Mouse (Mus musculus): ENCODE results near the gene Zbtb7b.

Zbtb7b gene

DNA sequence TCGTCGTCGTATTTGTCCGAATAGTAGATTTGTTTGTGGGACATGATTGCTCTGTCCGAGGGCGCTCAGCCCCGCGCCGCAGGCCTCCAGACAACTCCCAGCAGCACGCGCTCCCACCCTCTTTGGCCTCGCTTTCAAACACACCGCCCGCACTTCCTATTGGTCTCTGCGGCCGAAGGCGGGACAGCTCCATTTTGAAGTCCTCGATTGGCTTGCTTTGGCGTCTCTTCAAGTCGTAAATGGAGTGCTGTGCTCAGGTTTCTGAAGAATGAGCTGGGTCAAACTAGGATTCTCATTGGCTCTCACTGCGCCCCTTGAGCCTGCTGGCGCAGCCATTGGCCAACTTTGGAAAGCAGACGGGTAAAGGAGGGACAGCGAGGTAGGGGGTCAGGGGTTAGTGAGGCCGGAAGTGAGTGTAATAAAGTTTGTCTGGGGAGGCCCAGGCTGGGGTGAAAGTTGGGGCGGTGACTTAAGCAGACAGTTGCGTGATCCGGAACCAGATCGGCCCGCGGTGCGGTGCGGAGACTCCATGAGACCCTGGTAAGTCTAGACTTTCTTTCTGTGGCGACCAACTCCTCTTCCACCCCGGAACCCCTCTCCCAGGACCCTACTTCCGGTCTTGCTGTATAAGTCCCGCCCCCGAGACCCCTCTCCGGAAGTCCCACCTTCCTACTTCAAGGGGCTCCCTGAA lies 23.7 kb upstream of the Zbtb7b start, which contains the start of the genes Cks1b and Shc1:
Gene Cks1b (minus strand): TSS at position 214 of the 691 bp plus-strand sequence.
Gene Shc1 (plus strand): TSS at position 274 of the 691 bp plus-strand sequence.
- peak; percentile 99 for DNase-seq

- DNase-seq: no peak
Measured at GRCm38 (mm10) chr3:89417840-89418169, 23.2 kb upstream of the Zbtb7b start.

GRCm38 (mm10) chr3:89417131-89417530 lies 22.6 kb upstream of the Zbtb7b start:
- no peak for DNase-seq

DNA sequence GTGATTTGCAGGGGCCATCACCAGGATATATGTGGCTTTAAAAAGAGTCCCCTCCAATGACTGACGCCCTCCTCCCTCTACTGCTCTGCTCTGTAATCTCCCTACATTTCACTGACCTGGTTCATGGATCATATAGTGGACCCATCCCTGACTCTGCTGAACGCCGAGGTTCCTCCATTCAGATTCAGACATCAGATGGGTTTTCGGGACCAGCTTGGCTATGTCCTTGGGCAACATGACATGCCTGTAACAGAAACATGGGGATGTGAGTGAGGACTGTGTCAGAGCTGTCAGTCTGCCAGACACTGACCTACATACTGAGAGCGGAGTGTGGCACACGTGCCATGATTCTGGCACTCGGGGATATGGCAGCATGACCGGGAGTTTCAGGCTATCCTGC lies 21.6 kb upstream of the Zbtb7b start:
- no peak for DNase-seq

- DNase-seq: peak; percentile 100
Measured at GRCm38 (mm10) chr3:89411490-89412393, 17.2 kb upstream of the Zbtb7b start, which contains the start of gene Flad1. Gene Flad1, minus strand, starts transcription at chr3:89411870.

DNA sequence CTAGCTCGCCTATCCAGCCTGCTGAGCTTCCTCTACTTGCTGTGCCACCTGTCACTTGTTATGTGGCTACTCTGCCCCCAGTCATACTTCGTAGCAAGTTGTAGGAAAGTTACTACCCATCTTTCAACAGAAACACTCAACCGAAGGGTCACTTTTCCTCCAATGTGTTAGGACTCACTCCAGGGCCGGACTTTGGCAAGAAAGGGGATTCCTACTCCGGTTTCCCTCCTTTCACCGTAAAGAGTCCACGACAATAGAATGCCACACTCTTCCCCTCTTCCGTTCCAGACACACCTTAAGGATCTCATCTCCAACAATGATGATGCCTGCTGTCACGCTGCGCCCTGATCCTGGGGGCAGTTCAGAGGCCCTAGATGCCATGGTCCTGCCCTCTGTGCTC lies 16.3 kb upstream of the Zbtb7b start:
- DNase-seq: no peak

DNA sequence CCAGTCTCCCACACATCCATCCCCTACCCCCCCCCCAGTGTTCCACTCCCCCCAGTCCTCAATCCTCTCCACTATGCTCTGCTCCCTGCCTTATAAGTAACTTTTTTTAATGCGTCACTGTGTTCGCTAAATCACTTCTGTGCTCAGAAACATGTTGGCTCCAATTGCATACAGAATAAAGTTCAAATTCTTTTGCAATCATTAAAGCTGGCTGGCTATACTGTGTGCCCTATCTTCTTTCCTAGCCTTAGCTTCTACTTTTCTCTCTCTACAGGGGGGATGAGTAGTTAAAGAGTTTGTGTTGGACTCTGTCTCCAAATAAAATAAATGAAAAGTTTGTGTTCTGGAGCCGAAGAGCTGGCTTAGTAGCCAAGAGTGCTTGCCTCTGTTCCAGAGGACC lies 15.1 kb upstream of the Zbtb7b start:
- no peak for DNase-seq

- no peak for DNase-seq
Measured at GRCm38 (mm10) chr3:89408448-89408847, 13.9 kb upstream of the Zbtb7b start.

GRCm38 (mm10) chr3:89406887-89407286 lies 12.3 kb upstream of the Zbtb7b start:
- DNase-seq: no peak

DNA sequence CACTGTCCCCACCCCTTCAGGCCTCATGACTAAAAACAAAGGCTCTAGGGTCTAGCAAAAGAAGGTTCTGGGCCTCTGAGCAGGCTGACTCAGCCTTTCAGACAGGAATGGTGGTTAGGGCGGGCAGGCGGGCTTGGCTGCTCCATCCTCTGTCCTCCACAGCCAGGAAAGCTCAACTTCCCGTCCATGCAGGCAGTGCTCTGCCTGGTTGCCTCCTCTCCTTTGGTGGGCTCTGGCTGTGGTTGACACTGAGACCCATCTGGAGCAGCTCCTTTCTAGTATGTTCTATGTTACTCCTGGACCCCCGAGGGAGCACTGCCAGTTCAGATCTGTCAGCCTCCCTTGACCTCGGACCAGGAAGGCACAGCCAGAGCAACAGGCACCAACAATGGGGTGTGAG lies 8.1 kb upstream of the Zbtb7b start, which contains the start of gene Lenep:
Gene Lenep (minus strand): TSS at position 101 of the 400 bp plus-strand sequence.
- DNase-seq: no peak

DNA sequence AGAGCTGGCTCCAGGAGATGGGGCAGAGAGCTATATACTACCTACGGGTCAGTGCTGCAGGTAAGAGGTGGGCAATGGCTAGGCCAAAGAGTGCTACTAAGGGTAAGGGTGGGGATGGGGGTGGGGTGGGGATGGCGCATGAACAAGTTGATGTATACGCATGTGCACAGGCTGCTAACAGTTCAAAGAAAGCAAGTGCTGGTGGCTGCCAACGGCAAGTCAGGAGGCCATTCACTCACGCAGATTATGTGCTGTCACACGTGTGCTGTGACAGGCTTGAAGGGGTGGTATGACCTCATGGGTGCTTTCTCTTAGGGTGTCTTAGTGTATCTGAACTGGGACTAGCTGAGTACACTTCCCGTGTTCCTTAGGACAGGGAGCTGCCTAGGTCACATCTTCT lies 6.8 kb upstream of the Zbtb7b start:
- DNase-seq: no peak

GRCm38 (mm10) chr3:89396654-89397005 lies 2.1 kb upstream of the Zbtb7b start:
- DNase-seq: no peak

DNA sequence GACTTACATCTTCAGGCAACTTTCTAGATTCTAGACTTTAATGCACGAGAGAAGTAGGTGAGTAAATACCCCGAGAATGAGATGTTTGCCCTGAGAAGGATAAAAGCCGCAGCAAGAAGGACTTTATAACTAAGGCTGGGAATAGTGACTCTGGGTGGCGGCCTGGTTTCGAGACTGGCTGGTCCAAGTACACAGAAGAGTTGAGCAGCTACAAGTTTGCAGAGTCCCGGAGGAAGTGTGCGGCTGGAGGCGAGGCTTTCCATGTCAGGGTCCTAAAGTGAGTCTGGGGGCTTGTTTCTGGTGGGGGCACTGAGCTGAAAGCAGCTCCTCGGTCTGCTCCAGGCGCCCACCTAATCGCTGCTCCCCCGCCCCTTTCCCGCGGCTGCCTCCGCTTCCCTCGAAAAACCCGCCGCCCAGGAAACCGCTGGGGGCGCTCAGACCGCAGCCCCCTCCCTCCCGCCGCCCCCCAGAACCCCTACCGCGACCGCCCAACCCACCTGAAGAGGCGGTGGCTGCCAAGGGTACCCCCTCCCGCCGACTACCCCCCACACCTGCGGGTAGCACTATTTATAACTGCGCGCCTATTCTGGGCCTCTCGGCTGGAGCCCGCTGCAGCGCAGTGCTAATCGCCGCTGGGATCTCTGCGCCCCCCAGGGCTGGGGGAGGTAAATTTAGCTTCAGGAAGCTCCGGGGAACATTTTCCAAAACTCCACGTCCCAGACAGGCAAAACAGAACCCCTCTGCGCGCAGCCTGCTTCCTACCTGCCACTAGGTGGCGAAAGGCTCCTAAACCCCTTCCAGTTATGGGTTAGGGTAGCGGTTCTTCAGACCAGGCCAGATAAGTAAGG lies 1.5 kb upstream of the Zbtb7b start:
- peak; percentile 86 for DNase-seq

DNA sequence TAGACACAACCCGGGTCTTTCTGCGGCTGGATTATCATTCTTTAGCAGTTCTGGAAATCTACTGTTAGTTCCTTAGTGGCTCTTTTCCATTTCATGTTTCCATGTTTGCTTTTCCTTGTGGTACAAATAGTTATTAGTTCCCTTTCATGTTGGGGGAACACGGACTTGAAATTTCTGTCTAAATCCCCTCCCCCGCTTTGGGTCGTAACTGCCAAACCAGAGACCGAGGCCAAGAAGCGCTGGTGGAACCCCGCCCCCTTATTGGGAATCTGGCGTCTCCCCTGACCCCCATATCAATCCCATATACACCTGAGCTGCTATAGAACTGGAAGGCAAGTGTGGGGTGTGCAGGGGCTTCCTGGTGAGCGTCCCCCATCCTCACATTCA lies 836 bp upstream of the Zbtb7b start:
- peak; percentile 47 for DNase-seq

DNA sequence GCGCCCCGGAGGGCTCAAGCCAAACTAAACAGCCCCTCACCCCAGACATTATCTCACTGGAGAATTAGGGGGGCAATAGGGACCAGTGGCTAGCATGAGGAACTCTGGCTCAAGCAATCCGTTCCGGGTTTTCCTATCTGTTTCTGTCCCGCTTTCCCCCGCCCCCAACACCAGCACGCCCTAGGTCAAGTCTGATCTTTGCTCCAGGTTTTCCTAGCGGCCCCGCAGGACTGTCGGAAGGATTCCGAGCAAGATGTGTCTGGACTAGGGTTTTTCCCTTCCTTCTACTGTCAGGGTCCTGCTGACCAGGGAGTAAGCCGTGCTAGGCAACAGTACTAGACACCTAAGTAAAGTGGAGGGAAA lies 299 bp upstream of the Zbtb7b start:
- peak; percentile 94 for DNase-seq

GRCm38 (mm10) chr3:89393605-89394004 lies 971 bp downstream of the Zbtb7b start:
- DNase-seq: peak; percentile 99

DNA sequence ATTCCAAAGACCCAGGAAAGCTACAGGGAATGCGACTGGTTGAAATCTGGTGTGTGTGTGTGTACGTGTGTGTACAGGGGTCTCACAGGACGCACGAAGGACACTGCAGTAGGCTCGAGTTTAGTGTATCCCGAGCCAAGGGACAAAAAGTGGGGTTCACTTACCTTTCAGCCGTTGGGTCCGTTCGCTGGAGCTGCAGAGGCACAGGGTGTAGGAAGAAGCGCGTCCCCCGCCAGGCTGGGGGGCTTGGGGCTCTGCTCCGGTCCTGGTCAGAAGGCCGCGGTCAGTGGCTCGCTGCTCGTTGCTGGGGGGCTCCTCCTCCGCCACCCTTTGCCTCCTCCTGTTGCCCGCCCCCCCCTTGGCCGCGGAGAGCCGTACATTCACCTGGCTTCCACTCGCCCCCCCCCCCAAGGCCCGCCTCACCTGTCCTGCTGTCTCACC lies 1.7 kb downstream of the Zbtb7b start:
- DNase-seq: peak; percentile 60

GRCm38 (mm10) chr3:89391663-89392511 lies 2.7 kb downstream of the Zbtb7b start:
- peak; percentile 80 for DNase-seq

DNA sequence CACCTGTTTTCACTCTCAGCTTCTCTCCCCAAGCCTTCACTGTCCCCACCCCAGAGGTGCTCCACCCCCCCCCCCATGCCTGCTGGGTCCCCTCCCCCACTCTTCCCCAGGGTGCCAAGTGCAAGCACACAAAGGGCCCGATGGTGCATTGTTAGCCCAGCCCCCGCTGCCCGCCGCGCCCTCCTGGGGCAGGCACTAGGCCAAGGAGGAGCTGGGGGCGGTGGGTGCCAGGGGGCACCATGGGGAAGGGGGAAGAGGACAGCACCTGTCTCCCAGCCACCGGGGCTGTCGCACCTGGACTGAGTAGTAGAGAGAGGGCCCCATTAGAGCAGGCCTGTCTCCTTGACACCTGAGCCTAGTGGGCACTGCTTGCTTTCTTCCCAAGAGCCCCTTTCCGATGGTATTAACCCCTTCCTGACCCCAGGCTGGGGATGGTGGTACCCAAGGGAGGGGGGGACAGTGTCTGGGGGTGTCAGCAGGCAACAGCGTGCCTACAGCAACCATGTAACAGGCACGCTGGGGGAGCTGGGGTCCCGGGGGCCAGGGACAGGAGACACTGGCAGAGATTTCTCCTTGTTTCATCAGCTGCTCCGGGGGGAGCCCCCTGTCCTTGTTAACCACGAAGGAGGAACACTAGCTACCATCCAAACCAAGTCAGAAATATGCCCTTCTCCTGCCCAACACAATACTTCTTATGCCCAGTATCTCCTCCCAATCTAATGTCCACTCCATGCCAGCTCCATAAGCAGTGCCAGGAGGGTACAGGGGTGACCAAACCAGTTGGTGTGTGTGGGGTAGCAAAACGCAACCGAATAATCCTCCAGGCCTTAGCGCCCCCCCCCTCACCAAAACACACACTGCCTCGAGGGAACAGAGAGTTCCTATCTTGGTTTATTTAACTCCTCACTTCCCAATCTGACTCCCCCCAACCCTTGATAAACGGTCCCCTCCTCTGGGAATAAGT lies 3.6 kb downstream of the Zbtb7b start:
- DNase-seq: no peak

- peak; percentile 50 for DNase-seq
Measured at GRCm38 (mm10) chr3:89390111-89390515, 4.5 kb downstream of the Zbtb7b start.
